In genomic region chr2:38689881-38690280, GRCm38 (mm10) we compare ENCODE assay signal across 24 mouse cellular contexts. TPM values are rescaled to one million over a fixed set of nuclear protein-coding genes. Genes with fewer than 3 reads are reported as not detected.
DNase-seq lines count a peak whose midpoint lies in the region; ATAC-seq lines count a peak whose summit lies in the region.
"Had no signal": no experiment of that assay in that cellular context is flagged by ENCODE, and none has a peak within 500 bp of the region (broad histone marks: within the 10 kb centered on the region; RNA-seq: fewer than 3 reads in every experiment).

No protein-coding gene starts in this region.

- no peak overlapping the region for H3K4me3 ChIP-seq in forebrain, embryonic 12.5 days (replicated peaks)
- H3K4me3 ChIP-seq in forebrain, embryonic 13.5 days, result no peak overlapping the region
- H3K4me3 ChIP-seq in midbrain, embryonic 13.5 days (replicated peaks), result no peak overlapping the region
- no peak overlapping the region for H3K4me3 ChIP-seq in midbrain, embryonic 14.5 days (replicated peaks; ENCODE audit: low read depth, low read length)
- H3K4me3 ChIP-seq: erythroblast, embryonic 14.5 days had no signal

- H3K9ac ChIP-seq in forebrain, embryonic 12.5 days, result no peak overlapping the region
- H3K9ac ChIP-seq in forebrain, embryonic 13.5 days, result no peak overlapping the region
- no peak overlapping the region for H3K9ac ChIP-seq in midbrain, embryonic 13.5 days (replicated peaks)
- no peak overlapping the region for H3K9ac ChIP-seq in midbrain, embryonic 14.5 days (replicated peaks; ENCODE audit: low read length)

- H3K36me3 ChIP-seq in forebrain, embryonic 12.5 days (replicated peaks), result no peaks in the 10 kb centered on the region
- H3K36me3 ChIP-seq in forebrain, embryonic 13.5 days (ENCODE audit: poor library complexity, severe bottlenecking), result no peaks in the 10 kb centered on the region
- no peaks in the 10 kb centered on the region for H3K36me3 ChIP-seq in midbrain, embryonic 13.5 days
- H3K36me3 ChIP-seq in midbrain, embryonic 14.5 days (ENCODE audit: control insufficient read depth, insufficient read depth, low read length), result no peaks in the 10 kb centered on the region
- H3K36me3 ChIP-seq: heart, embryonic 10.5 days had no signal

- 45% methylated on average over 1 of the region's 1 CpGs for WGBS in forebrain, embryonic 12.5 days
- WGBS in forebrain, embryonic 13.5 days, result 45% methylated on average over 1 of the region's 1 CpGs
- WGBS in midbrain, embryonic 13.5 days, result 43% methylated on average over 1 of the region's 1 CpGs
- 31% methylated on average over 1 of the region's 1 CpGs for WGBS in midbrain, embryonic 14.5 days

- H3K27ac ChIP-seq in forebrain, embryonic 12.5 days, result peak overlapping the region; percentile 56; the same call in 1 of the 2 replicates
- no peak overlapping the region for H3K27ac ChIP-seq in forebrain, embryonic 13.5 days
- H3K27ac ChIP-seq in midbrain, embryonic 13.5 days, result peak overlapping the region; percentile 57; the same call in 1 of the 2 replicates
- H3K27ac ChIP-seq in midbrain, embryonic 14.5 days (replicated peaks; ENCODE audit: low read depth, low read length), result no peak overlapping the region
- H3K27ac ChIP-seq: kidney, postnatal 0 days had no signal

- no peaks in the 10 kb centered on the region for H3K9me3 ChIP-seq in forebrain, embryonic 12.5 days
- H3K9me3 ChIP-seq in forebrain, embryonic 13.5 days (replicated peaks), result no peaks in the 10 kb centered on the region
- no peaks in the 10 kb centered on the region for H3K9me3 ChIP-seq in midbrain, embryonic 13.5 days
- no peaks in the 10 kb centered on the region for H3K9me3 ChIP-seq in midbrain, embryonic 14.5 days (ENCODE audit: control insufficient read depth, low read length)
- H3K9me3 ChIP-seq: heart, embryonic 10.5 days had no signal

- H3K4me2 ChIP-seq in forebrain, embryonic 12.5 days, result no peak overlapping the region
- H3K4me2 ChIP-seq in forebrain, embryonic 13.5 days, result no peak overlapping the region
- H3K4me2 ChIP-seq in midbrain, embryonic 13.5 days (replicated peaks), result no peak overlapping the region
- H3K4me2 ChIP-seq in midbrain, embryonic 14.5 days (ENCODE audit: low read length), result no peak overlapping the region

- H3K27me3 ChIP-seq in forebrain, embryonic 12.5 days, result peaks cover 70% of the 10 kb centered on the region
- peaks cover 60% of the 10 kb centered on the region for H3K27me3 ChIP-seq in forebrain, embryonic 13.5 days
- H3K27me3 ChIP-seq in midbrain, embryonic 13.5 days, result peaks cover 47% of the 10 kb centered on the region
- H3K27me3 ChIP-seq in midbrain, embryonic 14.5 days (ENCODE audit: control insufficient read depth, insufficient read depth, low read length), result peaks cover 10% of the 10 kb centered on the region; the same call in 1 of the 2 replicates

- DNase-seq in midbrain, embryonic 14.5 days, result no peak
- DNase-seq in adrenal gland, postnatal 10 days, result peak; percentile 59
- no peak for DNase-seq in right cerebral cortex, postnatal 14 days
- no peak for DNase-seq in ovary, postnatal 14 days (ENCODE audit: low spot score)
- no peak for DNase-seq in heart, postnatal 10 days
- DNase-seq: cerebellum, adult 9-10 months; kidney, adult 18-20 months; lung, adult 2 months; lung, postnatal 36 days; retina, postnatal 1 day; right cerebral cortex, postnatal 4 days; thymus, postnatal 25 days had no signal

- no peak for ATAC-seq in forebrain, embryonic 12.5 days (ENCODE audit: low FRiP score)
- ATAC-seq in forebrain, embryonic 13.5 days, result no peak
- no peak for ATAC-seq in midbrain, embryonic 13.5 days
- ATAC-seq in midbrain, embryonic 14.5 days (ENCODE audit: low FRiP score, low TSS enrichment), result no peak
- ATAC-seq: CD4-positive, CD25-positive, alpha-beta regulatory T cell, adult 4 months had no signal

- intact Hi-C loops in heart, postnatal 10 days (cut with DNase I), result no loop called here

- H3K4me1 ChIP-seq in forebrain, embryonic 12.5 days, result peaks cover 35% of the 10 kb centered on the region
- peaks cover 22% of the 10 kb centered on the region for H3K4me1 ChIP-seq in forebrain, embryonic 13.5 days
- H3K4me1 ChIP-seq in midbrain, embryonic 13.5 days (replicated peaks), result peaks cover 33% of the 10 kb centered on the region
- peaks cover 13% of the 10 kb centered on the region for H3K4me1 ChIP-seq in midbrain, embryonic 14.5 days (ENCODE audit: control insufficient read depth, insufficient read depth, low read length)

RNA-seq across cellular contexts. Expression of gene Nr5a1, which starts 24.5 kb away (rescaled TPM):
- polyA plus RNA-seq in forebrain, embryonic 12.5 days (2016; fragmentation: Nextera tagmentation; extraction: Ambion mirVana), result 1.1 TPM in 2 replicates
- 1.4 and 2.4 TPM in 2 replicates for polyA plus RNA-seq in forebrain, embryonic 13.5 days (2015; fragmentation: Nextera tagmentation; extraction: Ambion mirVana)
- polyA plus RNA-seq in midbrain, embryonic 13.5 days (2015; fragmentation: Nextera tagmentation; extraction: Ambion mirVana), result 0.77 and 1.3 TPM in 2 replicates
- polyA plus RNA-seq in midbrain, embryonic 14.5 days (2014; fragmentation: Nextera tagmentation; extraction: Ambion mirVana), result 0.07 TPM in 1 of 2 replicates, not detected in the other
- total RNA-seq in adrenal gland, postnatal 10 days (2021), result 100 to 1,000 TPM; 221 to 331 TPM
- total RNA-seq in heart, postnatal 10 days (2021), result under 1 TPM; 0.12 to 0.15 TPM
- total RNA-seq: common myeloid progenitor, adult 5-6 weeks; gastrocnemius, adult 18-20 months; layer of hippocampus, postnatal 14 days had no signal
- polyA plus RNA-seq: CD4-positive, CD25-positive, alpha-beta regulatory T cell, adult 4 months; erythroblast, embryonic 14.5 days; heart, embryonic 10.5 days; heart, postnatal 0 days; limb, embryonic 11.5 days had no signal

RNA-seq across cellular contexts. Expression of gene Psmb7, which starts 46.0 kb away (rescaled TPM):
- 294 and 303 TPM in 2 replicates for polyA plus RNA-seq in forebrain, embryonic 12.5 days (2016; fragmentation: Nextera tagmentation; extraction: Ambion mirVana)
- 348 and 354 TPM in 2 replicates for polyA plus RNA-seq in forebrain, embryonic 13.5 days (2015; fragmentation: Nextera tagmentation; extraction: Ambion mirVana)
- 310 and 330 TPM in 2 replicates for polyA plus RNA-seq in midbrain, embryonic 13.5 days (2015; fragmentation: Nextera tagmentation; extraction: Ambion mirVana)
- 282 and 322 TPM in 2 replicates for polyA plus RNA-seq in midbrain, embryonic 14.5 days (2014; fragmentation: Nextera tagmentation; extraction: Ambion mirVana)
- total RNA-seq in adrenal gland, postnatal 10 days (2021), result 100 to 1,000 TPM; 274 to 276 TPM
- 100 to 1,000 TPM; 253 to 257 TPM for total RNA-seq in heart, postnatal 10 days (2021)

Comparison
In these comparisons a context has a peak if more than half of its experiments do, and no peak if none do; other contexts are left out.
1. H3K27ac ChIP-seq: peak in forebrain, embryonic 12.5 days (single experiment) and midbrain, embryonic 13.5 days (single experiment); none in forebrain, embryonic 13.5 days (single experiment) and midbrain, embryonic 14.5 days (single experiment).